Mouse (Mus musculus) gastrocnemius, postnatal 4 days (tissue): ENCODE measurements around the gene Csk. TPM values are rescaled to one million over a fixed set of nuclear protein-coding genes. Genes with fewer than 3 reads are reported as not detected.

Experiments
- DNase-seq, 2 experiments: peaks; one replicate each; pipeline ENCODE4 v3.0.0; 2021 to 2022; ENCODE audit warnings: low spot score in 2 of 2, mixed read lengths in 2 of 2
- total RNA-seq, 2 experiments: library from RNA; stranded (reverse); gene quantifications; 2 replicates each; pipeline ENCODE4 v1.2.3; 2021

Csk gene
- total RNA-seq, 2 experiments from 2014 or later = 39.5 to 42.9 TPM

- no peak for DNase-seq
Measured at GRCm38 (mm10) chr9:57605503-57605902, 47.9 kb downstream of the Csk start.

- DNase-seq = no peak
Measured at GRCm38 (mm10) chr9:57604875-57605274, 48.6 kb downstream of the Csk start.

- no peak for DNase-seq
Measured at GRCm38 (mm10) chr9:57602098-57602497, 51.3 kb downstream of the Csk start.

GRCm38 (mm10) chr9:57601353-57601706 lies 52.1 kb downstream of the Csk start:
- DNase-seq = peak; percentile 40 to 72

GRCm38 (mm10) chr9:57600620-57601352 lies 52.6 kb downstream of the Csk start:
- peak in 1 of 2 experiments; percentile 52 for DNase-seq

GRCm38 (mm10) chr9:57598851-57599563 lies 54.4 kb downstream of the Csk start:
- no peak for DNase-seq

- no peak for DNase-seq
Measured at GRCm38 (mm10) chr9:57597929-57598382, 55.5 kb downstream of the Csk start.

GRCm38 (mm10) chr9:57597265-57597664 lies 56.2 kb downstream of the Csk start:
- no peak for DNase-seq

GRCm38 (mm10) chr9:57594174-57594509 lies 59.3 kb downstream of the Csk start:
- no peak for DNase-seq

- DNase-seq = no peak
Measured at GRCm38 (mm10) chr9:57593454-57594173, 59.8 kb downstream of the Csk start.

- no peak for DNase-seq
Measured at GRCm38 (mm10) chr9:57590726-57591125, 62.7 kb downstream of the Csk start.

- peak; percentile 56 to 79 for DNase-seq
Measured at GRCm38 (mm10) chr9:57589224-57590126, 64.0 kb downstream of the Csk start, which contains the start of gene Ulk3. Ulk3 (plus strand) TSS chr9:57589452.

- no peak for DNase-seq
Measured at GRCm38 (mm10) chr9:57584991-57585390, 68.4 kb downstream of the Csk start.

- DNase-seq = no peak
Measured at GRCm38 (mm10) chr9:57577144-57577849, 76.1 kb downstream of the Csk start.

Other genes with a start within 250 kb of the Csk start
- gene Ppcdc, start 213.5 kb downstream of the Csk start, total RNA-seq = 10 to 100 TPM in 1 of 2 experiments, 1 to 10 TPM in 1; 8.3 to 11.7 TPM
- 10 to 100 TPM; 13.3 to 14.5 TPM for gene Scamp5, start 185.6 kb downstream of the Csk start, total RNA-seq
- under 1 TPM in 1 of 2 experiments, not detected in 1; 0.26 TPM for gene Rpp25, start 149.6 kb downstream of the Csk start, total RNA-seq
- gene Cox5a, start 132.4 kb downstream of the Csk start, total RNA-seq = 100 to 1,000 TPM; 639 to 672 TPM
- 10 to 100 TPM; 12.3 to 14.0 TPM for gene Fam219b, start 116.1 kb downstream of the Csk start, total RNA-seq
- gene Mpi, start 100.9 kb downstream of the Csk start, total RNA-seq = 100 to 1,000 TPM; 112 to 115 TPM
- 10 to 100 TPM; 68.2 to 75.6 TPM for gene Scamp2, start 92.7 kb downstream of the Csk start, total RNA-seq
- 10 to 100 TPM; 14.3 to 15.3 TPM for gene Ulk3, start 64.2 kb downstream of the Csk start, total RNA-seq
- gene Cplx3, start 47.4 kb downstream of the Csk start, total RNA-seq = not detected
- not detected for gene Lman1l, start 32.9 kb downstream of the Csk start, total RNA-seq
- gene Cyp1a2, start 30.1 kb upstream of the Csk start, total RNA-seq = under 1 TPM in 1 of 2 experiments, not detected in 1; 0.16 TPM
- not detected for gene Cyp1a1, start 34.3 kb upstream of the Csk start, total RNA-seq
- gene Edc3, start 54.9 kb upstream of the Csk start, total RNA-seq = 10 to 100 TPM; 11.8 to 12.5 TPM
- 10 to 100 TPM; 52.7 to 58.9 TPM for gene Clk3, start 112.2 kb upstream of the Csk start, total RNA-seq
- 1 to 10 TPM; 4.5 to 7.2 TPM for gene Arid3b, start 183.2 kb upstream of the Csk start, total RNA-seq